Mouse (Mus musculus) liver, embryonic 12.5 days (tissue): ENCODE data around the gene Pagr1b. TPM values are rescaled to one million over a fixed set of nuclear protein-coding genes. Genes with fewer than 3 reads are reported as not detected.

Experiments used
- ATAC-seq: fragments of 200-750 bp; cut with Nextera tagmentation; 2 replicates; pipeline ENCODE4 v1.8.0; 2017; ENCODE audit warnings: moderate number of reproducible peaks, mild to moderate bottlenecking, moderate library complexity
- H3K27ac ChIP-seq: fragments of 300-500 bp; sonication (generic); 2 replicates; pipeline ENCODE4 v1.5.1; 2016; ENCODE audit warnings: mild to moderate bottlenecking
- H3K27me3 ChIP-seq: fragments of 300-500 bp; sonication (generic); replicated peaks from 2 replicates; pipeline ENCODE4 v1.6.1; 2016; ENCODE audit warnings: mild to moderate bottlenecking, moderate library complexity
- H3K36me3 ChIP-seq: fragments of 300-500 bp; sonication (generic); 2 replicates; pipeline ENCODE4 v1.6.1; 2016; ENCODE audit warnings: mild to moderate bottlenecking, moderate library complexity
- H3K4me1 ChIP-seq: fragments of 300-500 bp; sonication (generic); 2 replicates; pipeline ENCODE4 v1.6.1; 2016
- H3K4me2 ChIP-seq: fragments of 300-500 bp; sonication (generic); 2 replicates; pipeline ENCODE4 v1.6.1; 2016; ENCODE audit warnings: mild to moderate bottlenecking, moderate library complexity
- H3K4me3 ChIP-seq: fragments of 300-500 bp; sonication (generic); 2 replicates; pipeline ENCODE4 v1.5.1; 2016; ENCODE audit warnings: mild to moderate bottlenecking, moderate library complexity
- H3K9ac ChIP-seq: fragments of 300-500 bp; sonication (generic); 2 replicates; pipeline ENCODE4 v1.6.1; 2016; ENCODE audit warnings: mild to moderate bottlenecking, moderate library complexity
- H3K9me3 ChIP-seq: fragments of 300-500 bp; sonication (generic); replicated peaks from 2 replicates; pipeline ENCODE4 v1.6.1; 2016; ENCODE audit warnings: mild to moderate bottlenecking, moderate library complexity
- WGBS: fragments of 180-500 bp; shearing (Covaris S2); methylation state at CpG from one replicate; pipeline ENCODE4 v1.1.7; 2016; ENCODE audit not compliant: insufficient replicate concordance; 5-methylcytosine and 5-hydroxymethylcytosine counted together
- polyA plus RNA-seq: library from polyadenylated mRNA; unstranded; fragments of >200 nt; fragmentation: Nextera tagmentation; extraction: Ambion mirVana; gene quantifications from 2 replicates; pipeline ENCODE4 v1.2.1, GENCODE M21; 2016

Gene Pagr1b
- 0.57 TPM in 1 of 2 replicates, not detected in the other for polyA plus RNA-seq

GRCm38 (mm10) chr7:127016481-127016485, at the start of gene Pagr1b:
Gene Pagr1b (minus strand): TSS chr7:127016484.
- ATAC-seq: no peak
- Histone ChIP-seq H3K4me1 (peaks cover 75% of the 10 kb centered on the region), H3K9ac (peak within 1 kb of the TSS; percentile 85), H3K4me2 (peak within 1 kb of the TSS; percentile 93), H3K9me3 (no peaks in the 10 kb centered on the region), H3K27me3 (no peaks in the 10 kb centered on the region), H3K4me3 (peak within 1 kb of the TSS; percentile 73), H3K36me3 (peaks cover 35% of the 10 kb centered on the region), H3K27ac (peak within 1 kb of the TSS; percentile 92)

- ATAC-seq: no peak
- 67% methylated on average over 6 of the region's 6 CpGs for WGBS
- H3K9me3 ChIP-seq: no peaks in the 10 kb centered on the region
- no peak overlapping the region for H3K4me2 ChIP-seq
- no peak overlapping the region for H3K9ac ChIP-seq
- H3K4me3 ChIP-seq: no peak overlapping the region
- no peak overlapping the region for H3K27ac ChIP-seq
- no peaks in the 10 kb centered on the region for H3K4me1 ChIP-seq
- H3K27me3 ChIP-seq: peaks cover 7% of the 10 kb centered on the region; the same call in 1 of the 2 replicates
- no peaks in the 10 kb centered on the region for H3K36me3 ChIP-seq
These were observed 49.3 kb upstream of the Pagr1b start for GRCm38 (mm10) chr7:127065538-127065937.

DNA sequence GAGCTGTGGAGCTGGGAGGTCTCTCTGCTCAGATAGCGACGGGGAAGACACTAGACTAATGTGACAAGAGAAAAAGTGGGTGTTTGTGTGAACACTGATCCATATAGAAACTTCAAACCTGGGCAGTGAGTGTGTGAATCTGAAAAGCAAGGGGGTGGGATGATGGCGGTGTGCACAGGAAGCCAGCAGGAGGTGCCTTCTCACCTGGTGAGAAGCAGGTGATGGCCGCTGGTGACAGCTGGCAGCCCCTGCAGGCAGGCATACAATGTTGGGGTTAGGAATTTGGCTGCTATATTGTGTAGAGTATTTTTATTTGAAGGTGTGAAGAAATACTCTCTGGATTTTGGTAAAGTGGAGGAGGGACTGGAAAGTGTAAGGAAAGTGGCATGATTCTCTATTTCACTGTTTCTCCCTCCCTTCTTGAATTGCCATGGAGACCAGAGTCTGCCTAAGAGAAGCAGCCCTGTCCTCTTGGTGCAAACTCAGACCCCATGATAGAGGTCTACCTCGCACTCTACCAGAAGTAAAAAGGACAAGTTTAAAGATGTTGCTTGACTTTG, 38.8 kb upstream of the Pagr1b start:
- ATAC-seq: no peak
- Histone ChIP-seq H3K27me3 (peaks cover 70% of the 10 kb centered on the region), H3K4me1 (no peaks in the 10 kb centered on the region), H3K9me3 (no peaks in the 10 kb centered on the region), H3K27ac (no peak overlapping the region), H3K36me3 (no peaks in the 10 kb centered on the region), H3K4me3 (no peak overlapping the region), H3K9ac (no peak overlapping the region), H3K4me2 (no peak overlapping the region)
- 44% methylated on average over 5 of the region's 5 CpGs for WGBS

DNA sequence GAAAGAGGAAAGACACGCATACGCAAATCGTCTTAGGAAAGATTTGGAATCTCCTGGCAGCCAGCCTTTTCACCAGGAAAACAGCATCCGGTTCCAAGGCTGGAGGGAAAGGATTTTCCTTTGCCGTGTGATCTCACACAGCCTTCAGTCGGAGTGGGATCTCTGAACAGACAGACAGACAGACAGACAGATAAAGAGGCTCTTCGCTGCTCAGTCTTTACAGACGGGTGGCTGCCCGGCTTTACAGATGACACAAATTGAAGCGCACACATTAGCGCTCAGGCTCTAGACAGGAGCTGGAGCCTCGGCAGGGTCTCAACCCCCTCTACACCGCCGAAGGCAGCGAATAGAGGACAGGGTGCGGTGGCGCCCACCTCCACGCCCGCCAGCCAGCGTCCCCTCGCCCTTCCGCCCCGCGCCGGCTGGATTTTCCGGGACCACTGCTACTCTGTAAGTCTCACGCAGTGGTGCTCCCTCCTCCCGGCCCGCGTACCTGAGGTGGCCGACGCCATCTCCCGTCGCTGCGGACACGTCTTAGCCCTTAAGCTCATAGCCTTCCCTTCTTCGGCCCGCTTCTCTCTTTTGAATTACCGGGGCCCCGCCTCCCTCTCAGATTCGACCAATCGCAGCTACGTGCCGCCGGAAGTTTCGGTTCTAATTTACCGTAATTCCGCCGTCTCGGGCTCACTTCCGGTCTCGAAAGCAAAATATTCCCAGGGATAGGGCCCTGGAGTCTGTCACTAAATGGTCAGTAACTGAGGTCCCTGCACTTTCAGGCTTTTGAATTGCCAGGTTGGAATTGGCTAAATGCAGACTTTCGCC, 25.8 kb upstream of the Pagr1b start, which contains the start of gene Kif22:
Kif22 (minus strand) TSS at position 621 of the 822 bp plus-strand sequence.
- 2% methylated on average over 53 of the region's 53 CpGs for WGBS

DNA sequence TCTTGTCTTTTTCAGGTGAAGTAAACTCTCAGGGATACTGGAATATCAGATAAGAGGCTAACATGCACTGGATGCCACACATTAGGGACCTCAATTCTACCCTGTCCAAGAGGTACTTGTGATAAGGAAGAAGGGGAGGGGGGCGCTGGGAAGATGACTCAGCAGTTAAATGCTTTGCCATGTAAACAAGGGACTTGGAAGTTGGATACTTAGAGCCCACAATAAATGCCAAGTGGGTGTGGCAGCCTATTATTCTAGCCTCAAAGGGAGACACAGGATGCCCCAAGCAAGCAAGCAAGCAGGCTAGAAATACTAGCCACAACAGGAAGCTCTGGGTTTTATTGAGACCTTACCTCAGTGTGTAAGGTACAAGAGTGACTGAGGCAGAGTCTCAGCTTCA, 15.0 kb upstream of the Pagr1b start:
- no peak for ATAC-seq
- Histone ChIP-seq H3K9me3 (no peaks in the 10 kb centered on the region), H3K36me3 (peaks cover 87% of the 10 kb centered on the region), H3K4me3 (no peak overlapping the region), H3K27ac (peak overlapping the region; percentile 98), H3K4me1 (peaks cover 41% of the 10 kb centered on the region), H3K4me2 (no peak overlapping the region), H3K9ac (no peak overlapping the region; the same call in 1 of the 2 replicates), H3K27me3 (no peaks in the 10 kb centered on the region)
- 40% methylated on average over 1 of the region's 1 CpGs for WGBS

More for the DNA sequence above, 25.8 kb upstream of the Pagr1b start, which contains the start of gene Kif22:
- H3K9ac ChIP-seq: peak within 1 kb of the TSS; percentile 96
- peak within 1 kb of the TSS; percentile 91 for H3K4me3 ChIP-seq
- peak within 1 kb of the TSS; percentile 83 for H3K27ac ChIP-seq
- peak within 1 kb of the TSS; percentile 76 for H3K4me2 ChIP-seq
- peak; percentile 88 for ATAC-seq
- H3K9me3 ChIP-seq: no peaks in the 10 kb centered on the region
- peaks cover 42% of the 10 kb centered on the region for H3K4me1 ChIP-seq
- H3K36me3 ChIP-seq: peaks cover 37% of the 10 kb centered on the region
- H3K27me3 ChIP-seq: no peaks in the 10 kb centered on the region

GRCm38 (mm10) chr7:127030172-127030571, 13.9 kb upstream of the Pagr1b start:
- H3K27ac ChIP-seq: peak overlapping the region; percentile 98
- peaks cover 45% of the 10 kb centered on the region for H3K4me1 ChIP-seq
- H3K9me3 ChIP-seq: no peaks in the 10 kb centered on the region
- H3K4me3 ChIP-seq: no peak overlapping the region
- H3K27me3 ChIP-seq: no peaks in the 10 kb centered on the region
- WGBS: 95% methylated on average over 1 of the region's 1 CpGs
- no peak overlapping the region for H3K4me2 ChIP-seq
- peaks cover 81% of the 10 kb centered on the region for H3K36me3 ChIP-seq
- no peak for ATAC-seq
- H3K9ac ChIP-seq: peak overlapping the region; percentile 25; the same call in 1 of the 2 replicates

DNA sequence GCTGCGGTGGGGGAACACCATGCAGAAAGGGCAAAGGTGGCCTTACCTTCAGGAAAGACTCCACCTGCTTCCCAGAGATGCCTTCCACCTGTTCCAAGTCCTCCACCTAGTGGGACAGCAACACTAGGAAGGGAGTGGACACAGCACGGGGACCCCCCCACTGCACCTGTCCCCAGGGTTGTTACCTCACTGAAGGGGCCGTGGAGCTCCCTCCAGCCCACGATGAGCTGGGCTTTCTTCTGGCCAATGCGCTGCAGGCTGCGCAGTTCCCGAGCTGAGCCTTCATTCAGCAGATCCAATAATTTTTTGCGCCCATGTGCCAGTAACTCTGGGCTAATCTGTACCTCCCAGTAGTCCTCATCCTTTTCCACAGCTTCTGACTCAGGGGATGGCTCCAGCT, 11.6 kb upstream of the Pagr1b start:
- WGBS: 63% methylated on average over 8 of the region's 8 CpGs
- H3K27ac ChIP-seq: peak overlapping the region; percentile 98
- H3K9me3 ChIP-seq: no peaks in the 10 kb centered on the region
- H3K36me3 ChIP-seq: peaks cover 81% of the 10 kb centered on the region
- H3K27me3 ChIP-seq: no peaks in the 10 kb centered on the region
- H3K4me3 ChIP-seq: peak overlapping the region; percentile 90
- H3K9ac ChIP-seq: peak overlapping the region; percentile 71
- H3K4me1 ChIP-seq: peaks cover 68% of the 10 kb centered on the region
- H3K4me2 ChIP-seq: peak overlapping the region; percentile 98
- ATAC-seq: no peak

DNA sequence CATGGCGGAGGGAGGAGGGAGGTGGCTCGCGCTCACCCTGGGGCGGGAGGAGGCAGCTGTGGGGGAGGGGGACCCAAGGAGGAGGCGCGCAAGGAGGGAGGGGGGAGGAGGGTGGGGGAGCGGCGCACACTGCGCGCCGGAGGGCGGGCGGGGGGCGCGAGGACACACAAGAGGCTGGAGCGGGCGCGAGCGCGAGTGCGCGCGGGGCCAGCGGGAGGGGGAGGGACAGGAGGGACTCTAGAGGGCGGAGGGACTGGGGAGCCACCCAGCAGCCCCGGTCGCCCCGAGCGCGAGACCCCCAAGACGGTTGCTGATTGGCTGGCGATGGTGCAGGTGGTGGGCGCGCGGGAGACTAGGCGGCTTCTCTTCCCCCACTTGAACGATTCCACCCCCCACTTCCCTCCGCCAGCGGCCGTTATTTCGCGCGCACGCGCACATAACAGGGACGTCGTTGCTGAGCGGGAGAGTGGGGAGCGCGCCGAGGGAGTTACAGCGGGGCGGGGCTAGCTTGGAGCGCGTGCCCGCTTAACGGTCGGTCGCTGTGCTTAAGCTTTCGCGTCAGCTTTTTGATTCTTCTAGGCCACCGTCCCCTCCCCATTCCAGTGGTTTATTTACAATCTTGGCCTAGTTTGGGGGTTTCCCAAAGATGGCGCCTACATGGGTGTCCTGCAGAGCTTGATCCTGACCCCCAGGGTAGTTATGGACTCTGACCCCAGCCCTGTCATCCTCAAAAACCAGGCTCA, 10.9 kb upstream of the Pagr1b start, which contains the start of gene Maz:
Maz (minus strand) TSS at position 54 of the 743 bp plus-strand sequence.
- peak; percentile 79 for ATAC-seq
- H3K9ac ChIP-seq: peak within 1 kb of the TSS; percentile 100
- peak within 1 kb of the TSS; percentile 98 for H3K4me2 ChIP-seq
- H3K27me3 ChIP-seq: no peaks in the 10 kb centered on the region
- peaks cover 81% of the 10 kb centered on the region for H3K36me3 ChIP-seq
- under 1% methylated on average over 59 of the region's 63 CpGs for WGBS
- H3K4me1 ChIP-seq: peaks cover 75% of the 10 kb centered on the region
- H3K27ac ChIP-seq: peak within 1 kb of the TSS; percentile 98
- peak within 1 kb of the TSS; percentile 90 for H3K4me3 ChIP-seq
- H3K9me3 ChIP-seq: no peaks in the 10 kb centered on the region

- ATAC-seq: no peak; the same call in 1 of the 2 replicates
- Histone ChIP-seq H3K27me3 (no peaks in the 10 kb centered on the region), H3K4me2 (peak overlapping the region; percentile 98), H3K4me3 (peak overlapping the region; percentile 90), H3K27ac (peak overlapping the region; percentile 98), H3K4me1 (peaks cover 75% of the 10 kb centered on the region), H3K9ac (peak overlapping the region; percentile 100), H3K9me3 (no peaks in the 10 kb centered on the region), H3K36me3 (peaks cover 79% of the 10 kb centered on the region)
- WGBS: 3% methylated on average over 12 of the region's 48 CpGs
These were observed 10.3 kb upstream of the Pagr1b start for GRCm38 (mm10) chr7:127026616-127026983.

GRCm38 (mm10) chr7:127026161-127026600, 9.9 kb upstream of the Pagr1b start:
- peaks cover 75% of the 10 kb centered on the region for H3K36me3 ChIP-seq

GRCm38 (mm10) chr7:127025556-127026160, 9.4 kb upstream of the Pagr1b start:
- peak overlapping the region; percentile 90 for H3K4me3 ChIP-seq
- H3K36me3 ChIP-seq: peaks cover 69% of the 10 kb centered on the region
- peak overlapping the region; percentile 100 for H3K9ac ChIP-seq
- H3K4me1 ChIP-seq: peaks cover 75% of the 10 kb centered on the region
- no peaks in the 10 kb centered on the region for H3K27me3 ChIP-seq
- ATAC-seq: no peak
- H3K4me2 ChIP-seq: peak overlapping the region; percentile 98
- peak overlapping the region; percentile 98 for H3K27ac ChIP-seq
- no peaks in the 10 kb centered on the region for H3K9me3 ChIP-seq
- WGBS: under 1% methylated on average over 53 of the region's 65 CpGs

More at GRCm38 (mm10) chr7:127026161-127026600, 9.9 kb upstream of the Pagr1b start:
- Histone ChIP-seq H3K4me2 (peak overlapping the region; percentile 98), H3K9ac (peak overlapping the region; percentile 100), H3K4me1 (peaks cover 75% of the 10 kb centered on the region), H3K9me3 (no peaks in the 10 kb centered on the region), H3K27me3 (no peaks in the 10 kb centered on the region), H3K27ac (peak overlapping the region; percentile 98), H3K4me3 (peak overlapping the region; percentile 90)
- WGBS: 0% methylated on average over 15 of the region's 48 CpGs
- peak; percentile 48 for ATAC-seq
